Mouse (Mus musculus): ENCODE results near the gene Gm37240. TPM values are rescaled to one million over a fixed set of nuclear protein-coding genes. Genes with fewer than 3 reads are reported as not detected.

Gene Gm37240
- total RNA-seq, 1 experiment from 2014 or later = 4.2 TPM

DNA sequence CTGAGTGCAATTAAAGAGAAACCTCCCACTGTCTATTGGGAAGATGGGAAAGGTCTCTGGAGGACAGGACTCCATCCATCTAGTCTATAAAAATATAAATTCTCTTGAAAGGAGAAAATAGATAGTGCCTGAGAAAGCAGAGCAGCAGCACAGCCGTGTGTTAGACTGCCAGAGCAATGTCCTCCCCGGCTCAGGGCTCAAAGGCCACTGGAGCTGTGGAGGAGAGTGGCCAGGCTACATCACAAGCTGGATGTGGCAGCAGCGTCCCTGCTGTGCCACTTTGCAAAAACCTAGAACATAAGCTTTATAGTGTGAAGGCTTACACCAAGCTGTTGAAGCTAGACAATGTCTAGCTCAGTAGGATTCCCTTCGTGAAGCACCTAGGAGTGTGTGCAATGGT lies 138.0 kb downstream of the Gm37240 start:
- DNase-seq = no peak

DNA sequence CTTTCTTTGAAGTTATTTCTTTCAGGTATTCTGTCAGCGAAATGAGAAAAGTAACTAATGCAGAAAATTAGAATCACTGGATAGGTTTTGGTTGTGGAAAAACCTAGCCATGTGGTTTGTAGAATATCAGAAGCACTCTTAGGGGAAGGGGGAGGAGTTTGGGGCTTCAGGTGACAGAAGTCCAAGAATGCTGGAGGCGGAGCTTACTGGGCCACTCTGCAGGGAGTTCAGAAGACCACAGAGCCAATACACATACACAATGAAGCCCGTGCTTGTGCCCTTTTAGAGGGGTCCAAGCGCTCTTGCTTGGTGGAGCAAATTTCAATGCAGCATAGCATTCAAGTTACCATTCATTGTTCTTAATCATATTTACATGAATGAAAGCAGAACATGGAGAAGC lies 138.5 kb downstream of the Gm37240 start:
- DNase-seq = no peak

DNA sequence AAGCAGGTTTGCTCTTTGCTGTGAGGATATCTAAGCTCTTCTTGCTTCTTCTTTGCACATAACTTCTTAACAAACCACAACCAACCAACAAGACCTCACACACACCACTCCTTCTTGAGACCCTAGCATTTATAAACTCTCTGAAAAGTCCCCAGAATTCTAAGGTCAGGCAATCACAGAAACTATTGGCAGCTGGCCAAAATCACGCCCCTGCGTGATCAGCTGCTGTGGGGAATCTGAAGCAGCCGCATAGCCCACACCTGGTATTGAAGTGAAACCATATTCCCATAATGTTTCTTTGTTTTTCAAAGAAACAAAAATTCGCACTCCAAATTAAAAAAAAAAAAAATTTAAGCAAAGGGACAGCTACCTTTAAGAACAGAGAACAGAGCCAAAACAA lies 141.2 kb downstream of the Gm37240 start:
- DNase-seq = peak; percentile 6

DNA sequence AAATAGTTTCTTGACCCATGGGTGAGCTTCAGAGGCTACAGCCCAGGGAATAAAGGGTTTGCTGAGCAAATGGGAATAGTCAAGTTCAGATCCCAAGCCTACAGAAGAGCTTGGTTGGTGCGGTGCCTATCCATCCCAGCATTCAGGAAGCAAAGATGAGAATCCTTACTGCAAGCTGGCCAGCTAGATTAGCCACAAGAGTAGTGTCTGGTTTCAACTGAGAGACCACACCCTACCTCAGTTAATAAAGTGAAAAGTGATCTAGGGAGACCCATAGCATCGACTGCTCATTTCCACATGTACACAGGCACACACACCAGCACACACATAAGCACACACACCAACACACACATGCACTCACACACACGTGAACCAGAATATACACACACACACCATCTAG lies 145.6 kb downstream of the Gm37240 start:
- no peak for DNase-seq

DNA sequence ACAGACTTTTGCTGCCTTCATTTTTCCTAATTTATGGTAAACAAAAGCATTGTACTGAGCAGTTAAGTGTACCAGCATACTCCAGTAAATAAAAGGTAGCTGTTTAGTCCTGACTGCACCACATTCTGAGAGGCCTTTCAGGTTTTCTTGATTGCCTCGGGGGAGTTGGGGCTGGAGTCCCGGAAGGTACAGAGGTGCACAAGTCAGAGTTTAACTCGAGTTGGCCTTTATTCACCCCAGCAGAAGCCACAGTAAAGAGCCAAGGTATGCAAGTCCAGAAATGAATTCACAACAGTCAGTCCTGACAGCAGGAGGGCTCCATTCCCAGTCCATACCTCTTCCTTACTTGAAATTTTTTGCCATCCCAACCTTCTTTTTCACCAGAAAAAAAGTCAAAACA lies 148.7 kb downstream of the Gm37240 start:
- DNase-seq = no peak

DNA sequence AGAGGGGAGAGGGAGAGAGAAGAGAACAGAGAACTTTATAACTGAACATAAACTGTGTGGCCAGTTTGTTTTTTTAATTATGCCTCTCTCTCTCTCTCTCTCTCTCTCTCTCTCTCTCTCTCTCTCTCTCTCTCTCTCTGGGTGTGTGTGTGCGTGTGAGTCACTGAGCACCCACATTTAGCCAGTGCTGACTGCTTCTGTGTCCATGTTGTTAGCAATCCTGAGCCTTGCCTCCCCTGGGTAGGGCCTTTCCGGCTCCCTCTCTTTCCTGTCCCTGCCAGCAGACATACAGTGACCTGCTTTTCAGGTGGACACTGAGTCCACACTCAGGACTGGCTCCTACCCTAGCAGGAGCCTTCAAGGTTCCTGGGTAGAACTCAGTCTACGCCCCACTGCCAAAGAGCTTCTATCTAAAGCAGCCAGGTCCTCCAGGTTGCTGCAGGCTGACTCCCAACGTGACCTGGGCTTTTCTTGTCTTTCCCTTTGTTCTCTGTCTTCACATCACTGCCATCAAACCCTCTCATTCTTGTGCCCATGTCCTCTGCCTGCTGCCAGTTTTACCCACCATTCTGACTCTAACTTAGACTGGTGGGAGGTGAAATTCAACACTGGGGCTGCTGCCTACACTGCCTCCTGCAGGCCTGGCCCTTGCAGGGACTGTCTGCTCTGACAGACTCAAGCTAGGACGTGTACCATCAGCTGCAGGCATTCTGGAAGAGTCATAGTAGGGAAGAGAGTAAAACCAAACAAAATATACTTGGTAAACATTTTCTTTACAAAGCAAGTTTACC lies 153.2 kb downstream of the Gm37240 start:
- DNase-seq = no peak

DNA sequence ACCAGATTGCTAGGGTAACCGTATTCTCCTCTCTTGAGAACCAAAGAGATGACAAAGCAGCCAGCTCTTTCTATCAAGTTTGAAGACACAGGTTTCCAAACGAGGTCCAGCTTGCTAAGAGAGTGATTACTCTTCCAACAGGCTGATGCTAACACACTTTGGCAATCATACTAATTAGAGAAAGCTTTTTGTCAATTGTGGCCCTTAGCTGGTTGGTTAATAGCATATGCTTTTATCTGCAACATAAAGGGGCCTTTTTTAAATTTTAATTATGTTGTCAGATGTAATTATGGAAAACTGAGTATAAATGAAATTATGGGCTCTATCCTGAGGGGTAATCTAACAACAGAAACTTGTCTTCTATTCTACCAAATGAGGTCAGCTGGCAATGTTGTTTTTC lies 160.1 kb downstream of the Gm37240 start:
- no peak for DNase-seq

DNA sequence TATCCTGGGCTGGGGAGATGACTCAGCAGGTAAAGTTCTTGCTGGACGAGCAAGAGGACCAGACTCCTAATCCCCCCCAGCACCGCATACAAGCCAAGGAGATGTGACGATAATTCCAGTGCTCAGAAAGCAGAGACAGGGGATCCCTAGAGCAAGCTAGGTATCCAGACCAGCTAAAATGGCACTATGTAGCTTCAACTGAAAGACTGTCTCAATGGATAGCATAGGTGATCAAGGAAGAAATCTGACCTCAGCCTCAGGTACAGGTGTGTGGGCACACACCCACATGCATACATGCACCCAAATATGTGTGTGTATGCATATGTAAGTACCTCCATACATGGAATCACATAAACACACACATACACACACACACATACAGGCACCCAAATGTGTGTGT lies 161.3 kb downstream of the Gm37240 start:
- no peak for DNase-seq

DNA sequence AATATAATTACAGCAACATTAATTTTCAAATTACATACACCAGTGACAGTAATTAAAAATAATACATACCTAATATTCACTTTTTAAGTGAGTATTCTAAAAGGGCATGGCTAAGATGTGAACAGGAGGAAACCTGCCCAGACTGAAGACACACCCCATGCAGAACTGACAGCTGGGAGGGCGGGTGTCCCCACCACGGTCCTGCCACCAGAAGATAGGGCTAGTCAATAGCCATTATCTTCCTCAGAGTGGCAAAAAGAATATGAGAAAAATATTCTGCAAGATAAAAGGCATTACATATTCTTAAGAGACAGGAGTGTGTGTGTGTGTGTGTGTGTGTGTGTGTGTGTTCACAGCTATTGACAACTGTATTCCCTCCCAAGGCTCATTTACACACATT lies 162.2 kb downstream of the Gm37240 start:
- no peak for DNase-seq

DNA sequence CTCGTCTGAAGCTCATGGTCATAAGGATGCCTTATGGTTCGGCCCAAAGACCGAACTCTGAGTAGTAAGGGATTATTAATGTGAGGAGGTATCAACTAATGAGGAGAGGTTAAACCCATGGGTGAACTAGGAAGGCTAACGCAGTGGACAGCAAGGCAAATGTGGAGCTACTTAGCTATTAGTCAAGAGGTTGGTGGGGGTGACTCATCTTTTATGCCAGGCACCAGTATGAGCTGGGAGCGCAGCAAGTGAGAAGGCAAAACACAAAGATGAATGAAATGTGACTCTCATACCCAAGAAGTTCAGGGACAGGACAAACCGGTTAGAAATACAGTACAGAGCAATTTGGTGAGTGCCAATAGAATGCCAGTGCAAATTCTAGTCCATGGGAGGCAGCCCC lies 164.7 kb downstream of the Gm37240 start:
- DNase-seq = peak; percentile 34

DNA sequence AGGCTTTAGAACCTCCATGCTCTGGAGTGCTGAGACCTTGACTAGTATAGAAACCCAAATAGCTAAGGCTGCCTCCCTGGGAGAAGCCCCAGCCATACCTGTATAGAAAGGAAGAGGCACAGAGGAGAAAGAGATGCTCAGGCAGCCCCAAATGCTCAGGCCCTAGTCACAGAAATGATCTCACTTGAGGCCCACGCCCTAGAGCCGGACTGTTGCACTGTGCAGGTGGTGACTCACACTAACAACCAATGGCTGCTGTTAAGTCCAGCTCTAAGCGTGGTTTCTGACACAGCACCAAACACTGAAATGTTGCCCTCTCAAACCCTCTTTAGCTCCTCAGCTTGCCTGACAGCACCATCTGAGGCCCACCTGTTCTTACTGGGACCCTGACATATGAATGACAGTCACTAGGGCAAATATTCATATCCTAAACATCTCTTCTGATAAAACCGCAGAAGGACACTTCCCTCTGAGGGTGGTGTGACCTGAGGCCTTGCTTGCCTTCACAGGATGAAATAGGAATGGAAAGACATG lies 171.5 kb downstream of the Gm37240 start:
- no peak for DNase-seq

DNA sequence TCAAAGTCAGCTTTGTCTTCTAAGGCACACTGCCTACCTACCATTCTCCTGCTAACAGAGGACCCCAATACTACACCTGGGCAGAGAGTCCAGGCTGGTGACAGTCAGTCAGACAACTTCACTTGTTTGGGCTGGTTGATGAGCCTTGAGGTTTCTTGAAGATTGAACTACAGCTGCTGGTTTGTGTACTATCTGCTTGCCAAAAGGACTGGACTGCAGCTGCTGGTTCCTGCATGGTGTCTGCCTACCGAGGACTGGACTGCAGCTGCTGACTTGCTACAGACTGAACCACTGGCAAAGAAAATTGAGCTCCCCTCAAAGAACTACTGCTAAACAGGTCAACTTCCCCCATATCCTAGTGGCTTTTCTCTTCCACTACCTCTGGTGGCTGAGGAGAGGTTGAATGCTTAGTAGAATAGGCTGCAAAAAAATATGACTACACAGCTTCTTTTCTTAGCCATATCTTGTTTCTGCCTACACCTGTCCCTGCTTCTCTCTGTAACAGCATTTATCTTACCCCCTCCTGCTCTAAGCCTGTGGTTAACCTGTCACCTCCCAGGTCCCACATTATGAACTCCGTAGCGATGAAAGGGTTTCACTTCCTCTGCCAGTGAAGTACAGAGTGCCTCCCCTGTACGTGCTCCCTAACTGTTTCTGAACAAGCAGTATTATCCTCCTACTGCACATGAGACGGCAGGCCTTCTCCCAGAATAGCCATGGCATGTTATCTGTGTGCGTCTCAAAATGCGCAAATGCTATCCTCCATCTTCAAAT lies 173.2 kb downstream of the Gm37240 start:
- no peak for DNase-seq

DNA sequence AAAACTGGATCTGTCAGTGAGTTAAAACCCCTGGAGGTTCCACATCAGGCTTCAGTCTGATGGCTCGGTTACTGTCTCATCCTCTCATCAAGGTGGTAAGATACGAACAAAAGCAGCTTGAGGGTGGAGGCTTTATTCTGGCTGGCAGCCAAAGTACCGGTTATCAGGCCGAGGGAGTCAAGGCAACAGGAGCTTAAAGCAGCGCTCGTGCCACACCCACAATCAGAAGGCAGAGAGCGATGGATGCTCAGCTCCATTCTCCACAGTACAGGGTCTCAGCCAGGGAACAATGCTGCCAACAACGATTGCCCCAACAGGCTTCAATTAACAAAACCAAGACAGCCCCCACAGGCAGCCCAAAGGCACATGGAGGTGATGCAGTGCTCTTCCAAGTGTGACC lies 176.6 kb downstream of the Gm37240 start:
- DNase-seq = no peak

DNA sequence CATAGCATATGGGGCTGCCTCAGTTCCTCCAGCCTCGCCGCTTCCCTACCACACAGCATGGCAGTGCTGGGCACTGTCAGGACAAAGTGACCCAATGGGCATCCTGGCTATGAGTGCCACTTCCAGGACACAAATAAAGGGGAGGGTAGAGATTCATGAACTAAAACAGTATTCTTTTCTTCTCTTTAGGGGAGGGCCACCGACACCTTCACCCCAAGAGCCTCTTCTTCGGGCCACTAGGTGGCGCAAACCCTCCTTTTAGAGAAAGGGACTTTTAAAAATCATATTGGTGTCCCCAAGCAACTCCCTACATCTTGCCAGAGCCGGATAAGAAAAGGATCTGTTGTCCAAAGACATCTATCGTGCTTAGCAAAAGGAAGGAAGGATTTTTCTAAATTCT lies 179.9 kb downstream of the Gm37240 start:
- DNase-seq = peak; percentile 73

DNA sequence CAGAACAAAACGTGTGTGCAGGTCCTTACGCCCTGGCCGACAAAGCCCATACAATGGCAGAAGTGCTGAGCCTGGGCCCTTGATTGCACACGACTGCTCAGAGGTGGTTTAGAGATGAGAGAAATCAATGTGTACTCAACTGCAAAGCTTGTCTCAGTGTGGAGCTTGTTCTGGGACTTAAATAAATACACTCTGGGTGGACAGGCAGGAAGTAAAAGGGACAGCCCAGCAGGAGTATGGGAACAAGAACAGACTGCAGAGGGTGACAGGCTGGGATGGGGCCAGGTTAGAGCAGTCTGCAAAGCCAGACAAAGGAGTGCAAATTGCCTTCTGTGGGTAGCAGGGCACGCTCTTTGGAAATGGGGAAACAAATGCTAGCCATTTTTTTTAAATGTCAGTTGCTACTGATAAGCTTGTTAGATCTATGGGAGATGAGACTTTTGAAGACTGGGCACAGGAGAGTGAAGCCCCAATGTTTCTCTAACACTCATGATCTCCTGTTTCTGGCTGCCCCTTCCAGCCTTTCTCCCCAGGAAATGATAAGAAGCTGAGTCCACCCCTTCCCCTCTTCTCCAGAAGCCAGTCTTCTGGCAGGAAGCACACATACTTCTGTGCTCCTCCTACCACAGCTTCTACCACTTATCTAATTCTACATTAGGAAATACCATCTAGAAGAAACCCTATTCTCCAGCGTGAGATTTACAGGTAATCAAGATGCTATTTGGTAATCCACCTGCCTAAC lies 184.0 kb downstream of the Gm37240 start:
- no peak for DNase-seq

DNA sequence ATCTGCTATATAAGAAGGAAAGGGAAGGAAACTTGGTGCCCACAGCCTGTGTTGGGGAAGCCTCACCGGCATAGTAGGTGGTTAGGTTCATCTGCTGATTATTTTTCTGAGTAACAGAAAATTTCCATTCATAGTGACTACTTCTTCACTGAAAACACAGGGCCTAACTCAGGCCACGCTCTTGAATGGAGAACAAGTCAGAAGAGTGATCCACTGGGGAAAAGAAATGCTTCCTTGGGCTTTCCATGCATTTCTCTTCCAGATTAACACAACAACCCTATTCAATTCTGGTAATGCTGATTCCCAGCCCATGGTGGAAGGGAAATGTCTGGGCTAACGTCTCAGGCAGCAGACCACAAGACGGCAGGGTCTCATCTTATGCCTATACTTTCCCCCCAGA lies 188.8 kb downstream of the Gm37240 start:
- no peak for DNase-seq

DNA sequence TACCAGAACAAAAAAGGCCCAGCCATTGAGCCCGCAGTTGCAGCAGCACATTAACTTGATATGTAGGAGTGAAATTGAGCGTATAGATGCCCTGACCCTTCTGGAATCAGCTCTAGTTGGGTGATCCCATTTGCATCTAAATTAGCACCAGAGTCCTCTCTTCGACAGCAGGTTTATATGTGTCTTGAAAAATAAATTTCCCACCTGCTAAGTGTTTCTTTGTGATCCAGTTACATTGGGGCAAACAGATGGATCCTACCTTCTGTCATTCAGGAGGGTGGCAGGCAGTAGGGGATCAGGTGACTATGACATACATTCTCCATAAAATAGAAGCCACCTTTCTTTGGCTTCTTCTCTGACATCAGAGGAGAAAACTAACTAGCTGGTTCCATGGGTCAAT lies 192.3 kb downstream of the Gm37240 start:
- no peak for DNase-seq

DNA sequence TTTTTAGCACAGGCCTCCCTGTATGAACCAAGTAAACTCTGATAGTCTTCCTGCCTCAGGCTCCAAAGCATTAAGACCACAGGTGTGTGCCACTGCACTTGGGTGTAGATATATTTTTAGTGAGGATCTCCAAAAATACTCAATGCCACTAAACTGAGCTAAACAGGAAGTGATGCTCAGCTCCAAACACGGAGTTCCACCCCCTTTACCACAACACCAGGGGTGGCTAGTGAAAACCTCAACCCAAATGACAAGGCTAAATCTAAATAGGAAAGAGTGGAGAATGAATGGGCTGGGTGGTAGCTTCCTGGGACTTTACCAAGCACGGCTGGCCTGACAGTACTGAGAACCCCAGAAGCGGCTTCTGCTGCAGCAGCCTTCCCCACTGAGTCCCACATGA lies 194.3 kb downstream of the Gm37240 start:
- no peak for DNase-seq

DNA sequence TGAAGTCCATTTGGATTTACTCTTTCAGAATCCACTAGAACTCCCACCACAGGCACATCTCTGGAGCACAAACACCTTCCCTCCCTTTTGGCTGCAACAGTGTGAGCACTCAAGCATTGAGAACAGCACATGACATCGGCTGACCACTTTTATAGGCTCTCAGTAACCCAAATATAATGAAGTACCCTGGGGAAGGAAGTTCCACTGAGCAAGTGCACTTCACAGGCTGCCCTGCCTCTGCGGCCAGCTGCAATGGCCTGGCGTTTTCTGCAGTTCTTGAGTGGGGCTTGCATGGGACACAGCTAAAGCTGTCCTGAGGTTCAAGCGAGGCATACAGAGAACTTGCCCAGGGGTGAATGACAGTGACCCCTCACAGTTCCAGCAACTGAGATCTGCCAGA lies 196.2 kb downstream of the Gm37240 start:
- no peak for DNase-seq

DNA sequence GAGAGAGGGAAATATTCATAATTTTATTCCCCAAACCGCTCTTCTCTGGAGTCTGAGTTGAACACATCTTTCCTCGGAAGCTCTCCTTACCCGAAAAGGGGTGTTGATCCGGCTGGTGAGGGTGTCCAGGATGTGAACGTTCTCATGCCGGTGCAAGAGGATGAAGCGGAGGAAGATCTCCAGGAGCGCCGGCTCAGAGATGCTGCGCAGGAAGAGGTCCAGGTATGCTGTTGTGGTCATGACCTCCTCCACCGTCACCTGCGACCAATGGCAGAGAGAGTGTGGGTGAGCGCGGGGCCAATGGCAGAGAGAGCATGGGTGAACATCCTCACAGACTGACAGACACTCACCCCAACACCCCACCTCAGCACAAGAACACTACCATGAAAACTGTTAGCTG lies 199.0 kb downstream of the Gm37240 start:
- DNase-seq = no peak

DNA sequence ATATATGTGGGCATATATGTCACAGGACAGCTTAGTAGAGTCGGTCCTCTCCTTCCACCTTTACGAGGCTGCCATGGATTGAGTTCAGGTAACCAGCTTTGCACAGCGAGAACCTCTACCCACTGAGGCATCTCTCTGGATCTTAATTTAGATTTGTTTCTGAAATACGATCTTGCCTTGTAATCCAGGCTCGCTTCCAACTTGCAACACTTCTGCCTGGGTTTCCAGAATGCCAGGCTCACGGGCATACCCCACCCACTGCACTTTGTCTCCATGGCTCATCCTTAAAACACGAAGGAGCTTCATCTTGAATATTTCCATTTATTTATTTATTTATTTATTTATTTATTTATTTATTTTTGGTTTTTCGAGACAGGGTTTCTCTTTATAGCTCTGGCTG lies 202.0 kb downstream of the Gm37240 start:
- no peak for DNase-seq

DNA sequence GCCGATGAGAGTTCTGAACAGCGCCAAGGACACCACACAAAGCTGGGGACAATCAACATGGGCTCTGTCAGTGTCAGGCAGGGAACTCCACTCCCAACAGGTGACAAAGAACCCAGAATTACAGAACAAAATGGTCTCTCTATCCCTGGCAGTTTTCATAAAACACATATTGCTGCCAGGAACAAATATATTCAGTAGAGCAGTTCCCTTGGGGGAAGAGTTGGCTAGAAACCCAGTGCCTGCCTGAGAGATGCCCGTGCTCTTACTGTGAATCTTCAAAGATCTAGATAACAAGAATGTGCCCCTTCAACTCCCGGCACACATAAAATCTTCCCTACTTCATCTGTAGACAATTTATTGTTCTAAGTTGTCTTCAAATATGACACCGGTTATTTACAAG lies 203.7 kb downstream of the Gm37240 start:
- DNase-seq = no peak

DNA sequence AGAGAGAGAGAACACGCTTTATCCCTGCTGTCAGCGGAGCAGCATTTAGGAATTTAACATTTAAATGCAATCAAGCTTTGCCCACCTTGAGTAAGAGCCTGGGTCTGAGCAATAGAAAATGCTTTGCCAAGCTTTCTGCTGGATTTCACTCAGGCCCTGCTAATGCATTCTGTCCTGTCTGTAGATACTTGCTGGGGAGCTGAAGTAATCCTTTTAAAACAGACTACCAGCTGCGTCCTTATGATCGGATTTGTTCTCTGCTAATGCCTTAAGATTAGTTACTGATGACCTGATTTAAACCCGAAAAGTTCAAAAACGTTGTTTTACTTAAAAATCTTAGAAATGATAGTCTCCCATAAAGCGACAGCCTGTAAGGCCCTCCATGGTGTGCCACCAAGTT lies 206.2 kb downstream of the Gm37240 start:
- DNase-seq = no peak

All from adrenal gland, postnatal 14 days (tissue).